Mouse (Mus musculus) monocyte, adult 5-6 weeks (primary cell): ENCODE measurements around the gene Cend1. TPM values are rescaled to one million over a fixed set of nuclear protein-coding genes. Genes with fewer than 3 reads are reported as not detected.

Source experiments
- total RNA-seq: library from RNA; stranded (forward); fragments of 200-1000, 200-491, 200-594 nt; gene quantifications from 3 replicates; pipeline ENCODE4 v1.2.3, GENCODE M21; 2017

Cend1 gene
- total RNA-seq, 1 experiment from 2014 or later = not detected

Other genes with a start within 250 kb of the Cend1 start
- 22.4 to 25.6 TPM (median 25.2 TPM) in 3 replicates for gene Hras, start 235.5 kb downstream of the Cend1 start, total RNA-seq
- 2.1 to 2.8 TPM (median 2.1 TPM) in 3 replicates for gene Lrrc56, start 235.3 kb downstream of the Cend1 start, total RNA-seq
- 1.6 TPM in 1 of 3 replicates, not detected in the others for gene Lmntd2, start 215.4 kb downstream of the Cend1 start, total RNA-seq
- gene Rassf7, start 213.6 kb downstream of the Cend1 start, total RNA-seq = 1.4 to 11.5 TPM (median 1.9 TPM) in 3 replicates
- 51.4 to 90.4 TPM (median 72.9 TPM) in 3 replicates for gene Phrf1, start 200.7 kb downstream of the Cend1 start, total RNA-seq
- 76.2 to 126 TPM (median 78.7 TPM) in 3 replicates for gene Irf7, start 163.0 kb downstream of the Cend1 start, total RNA-seq
- gene Cdhr5, start 152.7 kb downstream of the Cend1 start, total RNA-seq = not detected in 3 replicates
- gene Sct, start 150.4 kb downstream of the Cend1 start, total RNA-seq = not detected in 3 replicates
- gene Drd4, start 137.5 kb downstream of the Cend1 start, total RNA-seq = not detected in 3 replicates
- 10.2 to 21.2 TPM (median 16.0 TPM) in 3 replicates for gene Deaf1, start 101.8 kb downstream of the Cend1 start, total RNA-seq
- gene Tmem80, start 101.8 kb downstream of the Cend1 start, total RNA-seq = 2.8 to 16.3 TPM (median 7.1 TPM) in 3 replicates
- gene Eps8l2, start 90.6 kb downstream of the Cend1 start, total RNA-seq = not detected in 3 replicates
- 548 to 1,201 TPM (median 1,116 TPM) in 3 replicates for gene Taldo1, start 37.3 kb downstream of the Cend1 start, total RNA-seq
- gene Gatd1, start 15.4 kb downstream of the Cend1 start, total RNA-seq = 11.4 to 15.3 TPM (median 14.6 TPM) in 3 replicates
- 6.2 to 14.8 TPM (median 7.4 TPM) in 3 replicates for gene Slc25a22, start 8.4 kb upstream of the Cend1 start, total RNA-seq
- gene Pidd1, start 14.5 kb upstream of the Cend1 start, total RNA-seq = 4.5 to 5.9 TPM (median 4.8 TPM) in 3 replicates
- 2,770 to 3,796 TPM (median 2,928 TPM) in 3 replicates for gene Rplp2, start 17.9 kb upstream of the Cend1 start, total RNA-seq
- gene Pnpla2, start 25.7 kb upstream of the Cend1 start, total RNA-seq = 19.7 to 28.0 TPM (median 25.4 TPM) in 3 replicates
- not detected in 3 replicates for gene Cracr2b, start 31.6 kb upstream of the Cend1 start, total RNA-seq
- gene Cd151, start 37.9 kb upstream of the Cend1 start, total RNA-seq = 17.8 to 40.8 TPM (median 20.7 TPM) in 3 replicates
- gene Polr2l, start 45.6 kb upstream of the Cend1 start, total RNA-seq = 14.0 to 22.2 TPM (median 14.6 TPM) in 3 replicates
- gene Tspan4, start 45.7 kb upstream of the Cend1 start, total RNA-seq = 0.95 TPM in 1 of 3 replicates, not detected in the others
- gene Chid1, start 110.4 kb upstream of the Cend1 start, total RNA-seq = 10.4 to 19.8 TPM (median 13.9 TPM) in 3 replicates
- 39.0 to 52.7 TPM (median 48.6 TPM) in 3 replicates for gene Ap2a2, start 132.7 kb upstream of the Cend1 start, total RNA-seq
- 0.10 to 0.21 TPM in 2 of 3 replicates, not detected in the other for gene Muc6, start 225.8 kb upstream of the Cend1 start, total RNA-seq